Mouse (Mus musculus) heart, embryonic 10.5 days (tissue): ENCODE measurements at regions not wholly inside any gene's neighbourhood (a gene's known extent, or its start where the extent isn't known, plus 50 kb on each side); places are given as distances from the start of the nearest gene placed in this dataset.

Experiments used
- DNase-seq: peaks from one replicate; pipeline ENCODE4 v3.0.0-alpha.2; 2017; ENCODE audit warnings: low spot score
- H3K27ac ChIP-seq: fragments of 300-500 bp; sonication (generic); 2 replicates; pipeline ENCODE4 v1.5.1; 2016; ENCODE audit warnings: mild to moderate bottlenecking
- H3K27me3 ChIP-seq: fragments of 300-500 bp; sonication (generic); 2 replicates; pipeline ENCODE4 v1.6.1; 2016; ENCODE audit warnings: mild to moderate bottlenecking; ENCODE audit not compliant: poor library complexity, insufficient read depth, severe bottlenecking
- H3K36me3 ChIP-seq: fragments of 300-500 bp; sonication (generic); 2 replicates; pipeline ENCODE4 v1.6.1; 2016; ENCODE audit warnings: mild to moderate bottlenecking, moderate library complexity
- H3K4me1 ChIP-seq: fragments of 300-500 bp; sonication (generic); 2 replicates; pipeline ENCODE4 v1.6.1; 2016; ENCODE audit warnings: mild to moderate bottlenecking
- H3K4me3 ChIP-seq: fragments of 300-500 bp; sonication (generic); 2 replicates; pipeline ENCODE4 v1.5.1; 2016; ENCODE audit warnings: mild to moderate bottlenecking, moderate library complexity
- H3K9me3 ChIP-seq: fragments of 300-500 bp; sonication (generic); 2 replicates; pipeline ENCODE4 v1.6.1; 2016; ENCODE audit warnings: mild to moderate bottlenecking, moderate library complexity
- WGBS: fragments of 180-500 bp; shearing (Covaris S2); methylation state at CpG from one replicate; pipeline ENCODE4 v1.1.7; 2016; 5-methylcytosine and 5-hydroxymethylcytosine counted together

DNA sequence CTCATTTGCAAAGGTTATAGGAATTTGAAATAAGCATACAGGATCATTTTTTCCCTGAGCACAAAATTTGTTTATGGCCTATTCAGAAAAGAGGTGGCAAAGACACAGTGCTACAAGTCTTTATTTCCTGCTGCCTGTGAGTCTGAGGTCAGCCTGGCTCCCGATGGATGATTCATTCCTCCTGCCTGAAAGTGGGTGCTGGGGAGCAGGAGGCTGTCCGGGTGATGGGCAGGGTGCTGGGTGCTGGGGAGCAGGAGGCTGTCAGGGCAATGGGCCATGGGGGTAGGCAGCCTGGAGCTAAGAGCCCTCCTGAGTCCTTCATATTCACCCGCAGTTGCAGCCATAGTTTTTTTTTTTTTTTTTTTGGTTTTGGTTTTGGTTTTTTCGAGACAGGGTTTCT is 67.1 kb upstream of the Tbca start:
- Histone ChIP-seq H3K4me3 (no peak overlapping the region), H3K36me3 (no peaks in the 10 kb centered on the region), H3K9me3 (no peaks in the 10 kb centered on the region), H3K4me1 (no peaks in the 10 kb centered on the region), H3K27me3 (no peaks in the 10 kb centered on the region), H3K27ac (no peak overlapping the region)
- 73% methylated on average over 4 of the region's 4 CpGs for WGBS
- DNase-seq: peak; percentile 53
